Mouse (Mus musculus): ENCODE data around the gene Prelp. TPM values are rescaled to one million over a fixed set of nuclear protein-coding genes. Genes with fewer than 3 reads are reported as not detected.

The Prelp gene
- polyA plus RNA-seq, 1 experiment from 2014 or later: 5.5 TPM

- no peaks in the 10 kb centered on the region for H3K27me3 ChIP-seq (ENCODE audit: insufficient read depth, low read length)
- H3K9me3 ChIP-seq (ENCODE audit: low read length): no peaks in the 10 kb centered on the region
- DNase-seq: no peak
- peaks cover 21% of the 10 kb centered on the region for H3K4me1 ChIP-seq (ENCODE audit: insufficient read depth)
- ATAC-seq: no peak
- no peaks in the 10 kb centered on the region for H3K36me3 ChIP-seq (replicated peaks; ENCODE audit: insufficient read depth, low read length)
- H3K4me2 ChIP-seq (ENCODE audit: low read depth, low read length): no peak overlapping the region
- H3K9ac ChIP-seq (replicated peaks): no peak overlapping the region
- TF ChIP-seq EP300 (IDR thresholded peaks at IDR 0.05; ENCODE audit: low read depth): no peak
- no peak for TF ChIP-seq CTCF (IDR thresholded peaks at IDR 0.05; ENCODE audit: low read depth)
- WGBS (ENCODE audit: insufficient replicate concordance): 53% methylated on average over 6 of the region's 6 CpGs
- H3K4me3 ChIP-seq (ENCODE audit: low read depth, low read length): no peak overlapping the region
- H3K27ac ChIP-seq (ENCODE audit: low read depth): no peak overlapping the region
Measured at GRCm38 (mm10) chr1:133897293-133897692, 23.9 kb downstream of the Prelp start.

GRCm38 (mm10) chr1:133891489-133891888 lies 29.7 kb downstream of the Prelp start:
- H3K4me3 ChIP-seq (ENCODE audit: low read depth, low read length): no peak overlapping the region
- H3K27me3 ChIP-seq (ENCODE audit: insufficient read depth, low read length): no peaks in the 10 kb centered on the region
- H3K4me2 ChIP-seq (ENCODE audit: low read depth, low read length): peak overlapping the region; percentile 27; the same call in 1 of the 2 replicates
- peaks cover 62% of the 10 kb centered on the region for H3K4me1 ChIP-seq (ENCODE audit: insufficient read depth)
- WGBS (ENCODE audit: insufficient replicate concordance): 24% methylated on average over 5 of the region's 5 CpGs
- H3K9ac ChIP-seq (replicated peaks): peak overlapping the region; percentile 31; the same call in 1 of the 2 replicates
- H3K27ac ChIP-seq (ENCODE audit: low read depth): 0 out of 2 replicates have a peak overlapping the region, but pooled peaks have one; percentile 25
- H3K9me3 ChIP-seq (ENCODE audit: low read length): no peaks in the 10 kb centered on the region
- no peak for DNase-seq
- TF ChIP-seq CTCF (IDR thresholded peaks at IDR 0.05; ENCODE audit: low read depth) (no peak), EP300 (IDR thresholded peaks at IDR 0.05; ENCODE audit: low read depth) (0 out of 2 replicates have a peak, but pooled peaks have one; percentile 11)
- ATAC-seq: no peak
- no peaks in the 10 kb centered on the region for H3K36me3 ChIP-seq (replicated peaks; ENCODE audit: insufficient read depth, low read length)

- peak overlapping the region; percentile 70 for H3K4me2 ChIP-seq (ENCODE audit: low read depth, low read length)
- H3K4me1 ChIP-seq (ENCODE audit: insufficient read depth): peaks cover 63% of the 10 kb centered on the region
- TF ChIP-seq CTCF (IDR thresholded peaks at IDR 0.05; ENCODE audit: low read depth) (no peak), EP300 (IDR thresholded peaks at IDR 0.05; ENCODE audit: low read depth) (no peak)
- H3K36me3 ChIP-seq (replicated peaks; ENCODE audit: insufficient read depth, low read length): no peaks in the 10 kb centered on the region
- H3K4me3 ChIP-seq (ENCODE audit: low read depth, low read length): peak overlapping the region; percentile 16; the same call in 1 of the 2 replicates
- peak; percentile 43 for DNase-seq
- WGBS (ENCODE audit: insufficient replicate concordance): 13% methylated on average over 20 of the region's 20 CpGs
- H3K9ac ChIP-seq (replicated peaks): peak overlapping the region; percentile 52
- peak; percentile 65 for ATAC-seq
- peak overlapping the region; percentile 56; the same call in 1 of the 2 replicates for H3K27ac ChIP-seq (ENCODE audit: low read depth)
- no peaks in the 10 kb centered on the region for H3K27me3 ChIP-seq (ENCODE audit: insufficient read depth, low read length)
- no peaks in the 10 kb centered on the region for H3K9me3 ChIP-seq (ENCODE audit: low read length)
Measured at GRCm38 (mm10) chr1:133889949-133890598, 31.1 kb downstream of the Prelp start.

- Histone ChIP-seq H3K4me2 (ENCODE audit: low read depth, low read length) (0 out of 2 replicates have a peak overlapping the region, but pooled peaks have one; percentile 28), H3K9me3 (ENCODE audit: low read length) (no peaks in the 10 kb centered on the region)
- 0 out of 2 replicates have a peak, but pooled peaks have one; percentile 22 for ATAC-seq
Measured at GRCm38 (mm10) chr1:133887538-133888250, 33.5 kb downstream of the Prelp start.

GRCm38 (mm10) chr1:133887044-133887443 lies 34.2 kb downstream of the Prelp start:
- peak; percentile 33 for DNase-seq
- Histone ChIP-seq H3K4me2 (ENCODE audit: low read depth, low read length) (peak overlapping the region; percentile 28; the same call in 1 of the 2 replicates), H3K9me3 (ENCODE audit: low read length) (no peaks in the 10 kb centered on the region), H3K9ac (replicated peaks) (no peak overlapping the region; the same call in 1 of the 2 replicates), H3K27me3 (ENCODE audit: insufficient read depth, low read length) (no peaks in the 10 kb centered on the region), H3K36me3 (replicated peaks; ENCODE audit: insufficient read depth, low read length) (no peaks in the 10 kb centered on the region), H3K4me1 (ENCODE audit: insufficient read depth) (peaks cover 61% of the 10 kb centered on the region), H3K27ac (ENCODE audit: low read depth) (no peak overlapping the region), H3K4me3 (ENCODE audit: low read depth, low read length) (no peak overlapping the region)
- WGBS (ENCODE audit: insufficient replicate concordance): 26% methylated on average over 8 of the region's 8 CpGs
- TF ChIP-seq CTCF (IDR thresholded peaks at IDR 0.05; ENCODE audit: low read depth): no peak
- TF ChIP-seq EP300 (IDR thresholded peaks at IDR 0.05; ENCODE audit: low read depth): no peak
- ATAC-seq: no peak

More at GRCm38 (mm10) chr1:133887538-133888250, 33.5 kb downstream of the Prelp start:
- no peak for TF ChIP-seq CTCF (IDR thresholded peaks at IDR 0.05; ENCODE audit: low read depth)
- TF ChIP-seq EP300 (IDR thresholded peaks at IDR 0.05; ENCODE audit: low read depth): no peak
- Histone ChIP-seq H3K4me1 (ENCODE audit: insufficient read depth) (peaks cover 63% of the 10 kb centered on the region), H3K36me3 (replicated peaks; ENCODE audit: insufficient read depth, low read length) (no peaks in the 10 kb centered on the region), H3K27me3 (ENCODE audit: insufficient read depth, low read length) (no peaks in the 10 kb centered on the region), H3K27ac (ENCODE audit: low read depth) (no peak overlapping the region), H3K4me3 (ENCODE audit: low read depth, low read length) (no peak overlapping the region), H3K9ac (replicated peaks) (no peak overlapping the region)
- 56% methylated on average over 5 of the region's 5 CpGs for WGBS (ENCODE audit: insufficient replicate concordance)
- no peak for DNase-seq

- Histone ChIP-seq H3K4me3 (ENCODE audit: low read depth, low read length) (no peak overlapping the region), H3K9ac (replicated peaks) (no peak overlapping the region), H3K4me1 (ENCODE audit: insufficient read depth) (peaks cover 61% of the 10 kb centered on the region), H3K9me3 (ENCODE audit: low read length) (no peaks in the 10 kb centered on the region), H3K27ac (ENCODE audit: low read depth) (no peak overlapping the region), H3K27me3 (ENCODE audit: insufficient read depth, low read length) (no peaks in the 10 kb centered on the region), H3K36me3 (replicated peaks; ENCODE audit: insufficient read depth, low read length) (no peaks in the 10 kb centered on the region), H3K4me2 (ENCODE audit: low read depth, low read length) (peak overlapping the region; percentile 28; the same call in 1 of the 2 replicates)
- TF ChIP-seq EP300 (IDR thresholded peaks at IDR 0.05; ENCODE audit: low read depth) (no peak), CTCF (IDR thresholded peaks at IDR 0.05; ENCODE audit: low read depth) (no peak)
- DNase-seq (no peak), ATAC-seq (no peak)
- 41% methylated on average over 6 of the region's 6 CpGs for WGBS (ENCODE audit: insufficient replicate concordance)
Measured at GRCm38 (mm10) chr1:133886431-133886830, 34.8 kb downstream of the Prelp start.

Measured in liver, postnatal 0 days (tissue).